Mouse (Mus musculus): Measurements from ENCODE around the gene Bmp7. TPM values are rescaled to one million over a fixed set of nuclear protein-coding genes. Genes with fewer than 3 reads are reported as not detected.

Gene Bmp7
- total and polyA plus RNA-seq, 3 experiments = 0.05 TPM; not detected in 2

DNA sequence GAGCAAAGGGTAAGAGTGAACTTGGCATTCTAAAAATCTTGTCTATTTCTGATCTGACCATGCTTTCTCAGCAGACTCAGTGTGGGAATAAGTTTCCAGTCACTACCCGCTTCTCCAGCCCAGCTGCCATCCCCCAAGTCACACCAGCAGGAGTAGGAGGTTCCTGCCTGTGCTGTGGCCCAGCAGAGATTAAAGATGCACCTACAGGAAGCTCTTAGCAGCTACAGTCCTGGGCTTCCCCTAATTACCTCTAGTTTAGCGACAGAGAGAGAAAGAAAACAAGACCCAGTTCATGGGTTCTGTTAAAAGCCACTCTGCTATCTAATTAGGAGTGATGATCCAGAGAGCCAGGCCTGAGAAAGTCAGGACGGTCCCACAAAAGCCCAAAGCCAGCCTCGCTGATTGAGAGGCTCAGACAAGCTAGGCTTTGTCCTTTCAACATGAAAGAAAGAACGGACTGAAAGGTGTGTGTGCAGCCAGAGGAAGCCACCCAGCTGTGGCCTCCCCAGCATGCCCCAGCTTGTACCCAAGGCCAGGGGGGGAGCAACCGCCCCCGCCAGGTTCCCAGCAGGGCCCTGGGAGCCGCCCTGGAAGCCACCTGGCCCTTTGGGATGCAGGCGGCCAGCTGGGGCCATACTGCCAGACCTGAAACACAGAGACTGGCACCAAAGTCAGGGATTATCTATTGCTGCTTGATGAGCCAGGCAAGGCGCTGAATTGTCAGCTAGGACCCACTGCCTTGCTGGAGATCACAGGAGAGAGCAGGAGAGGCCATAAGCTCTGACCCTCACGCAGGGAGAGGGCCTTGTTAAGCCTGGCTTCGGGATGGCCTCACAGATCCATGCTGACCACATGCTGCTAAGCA is 2.6 kb downstream of the Bmp7 start:
- peaks cover 90% of the 10 kb centered on the region for H3K9me3 ChIP-seq (replicated peaks)
- H3K27me3 ChIP-seq (ENCODE audit: insufficient read depth, low read length) = no peaks in the 10 kb centered on the region
- ATAC-seq (ENCODE audit: extremely low read depth, insufficient number of reproducible peaks, low FRiP score, poor library complexity, severe bottlenecking) (no peak), DNase-seq (ENCODE audit: low spot score) (no peak)
- H3K4me3 ChIP-seq (ENCODE audit: low read depth, low read length) = no peak overlapping the region
- no peaks in the 10 kb centered on the region for H3K36me3 ChIP-seq (replicated peaks)
- TF ChIP-seq GATA2 (IDR thresholded peaks at IDR 0.05; ENCODE audit: borderline replicate concordance, low read depth, low read length) (no peak), POLR2AphosphoS5 (IDR thresholded peaks at IDR 0.05; ENCODE audit: insufficient replicate concordance, low read depth, low read length) (no peak), GATA1 (IDR thresholded peaks at IDR 0.05; ENCODE audit: borderline replicate concordance, low read length) (no peak), TAL1 (conservative IDR thresholded peaks at IDR 0.05; ENCODE audit: low read depth, low read length) (no peak), CTCF (IDR thresholded peaks at IDR 0.05; ENCODE audit: low read depth, low read length) (no peak)
- H3K4me1 ChIP-seq (ENCODE audit: insufficient read depth, low read depth, low read length) = no peaks in the 10 kb centered on the region

- no peak for TF ChIP-seq POLR2AphosphoS5 (IDR thresholded peaks at IDR 0.05; ENCODE audit: insufficient replicate concordance, low read depth, low read length)
- TF ChIP-seq CTCF (IDR thresholded peaks at IDR 0.05; ENCODE audit: low read depth, low read length) = no peak
- no peak for TF ChIP-seq GATA1 (IDR thresholded peaks at IDR 0.05; ENCODE audit: borderline replicate concordance, low read length)
- TF ChIP-seq TAL1 (conservative IDR thresholded peaks at IDR 0.05; ENCODE audit: low read depth, low read length) = no peak
- TF ChIP-seq GATA2 (IDR thresholded peaks at IDR 0.05; ENCODE audit: borderline replicate concordance, low read depth, low read length) = no peak
- no peak for DNase-seq (ENCODE audit: low spot score)
- Histone ChIP-seq H3K4me1 (ENCODE audit: insufficient read depth, low read depth, low read length) (no peaks in the 10 kb centered on the region), H3K27me3 (ENCODE audit: insufficient read depth, low read length) (no peaks in the 10 kb centered on the region), H3K36me3 (replicated peaks) (no peaks in the 10 kb centered on the region), H3K4me3 (ENCODE audit: low read depth, low read length) (no peak overlapping the region), H3K9me3 (replicated peaks) (peaks cover 87% of the 10 kb centered on the region)
- no peak for ATAC-seq (ENCODE audit: extremely low read depth, insufficient number of reproducible peaks, low FRiP score, poor library complexity, severe bottlenecking)
Measured at GRCm38 (mm10) chr2:172936844-172937243, 3.3 kb downstream of the Bmp7 start.

DNA sequence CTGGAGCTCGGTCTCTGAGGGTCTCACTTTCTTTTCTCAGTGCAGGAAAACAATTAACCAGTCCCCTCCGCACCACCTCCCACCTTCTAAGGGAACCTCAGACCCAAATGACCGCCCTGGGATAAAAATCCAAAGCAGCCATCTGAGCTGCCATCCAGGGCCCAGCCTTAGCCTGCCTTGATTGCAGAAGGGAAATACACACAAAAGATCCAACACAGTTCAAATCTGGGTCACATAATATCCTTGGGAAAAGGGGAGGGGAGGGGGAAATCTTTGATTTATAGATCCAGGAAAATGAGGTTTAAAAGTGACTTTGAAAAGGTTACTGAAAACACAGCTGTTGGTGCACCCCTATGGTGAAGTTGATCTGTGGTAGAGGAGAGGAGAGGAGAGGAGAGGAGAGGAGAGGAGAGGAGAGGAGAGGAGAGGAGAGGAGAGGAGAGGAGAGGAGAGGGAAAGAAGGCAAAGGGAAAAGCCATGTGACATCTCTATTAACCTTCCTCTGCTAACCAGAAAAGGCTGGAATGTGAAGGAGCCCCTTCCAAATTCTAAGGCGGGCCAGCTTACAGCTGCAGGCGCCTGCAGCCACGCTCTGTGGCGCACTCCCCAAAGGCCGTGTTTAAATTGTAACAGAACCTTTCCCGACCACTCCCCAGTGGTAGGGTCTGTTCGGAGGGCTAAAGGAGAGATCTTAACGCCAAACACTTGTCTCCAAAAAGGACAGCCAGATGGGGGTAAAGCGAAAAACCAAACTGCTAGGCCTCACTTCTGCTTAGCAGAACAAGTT is 4.2 kb downstream of the Bmp7 start:
- H3K36me3 ChIP-seq (replicated peaks) = no peaks in the 10 kb centered on the region
- TF ChIP-seq CTCF (IDR thresholded peaks at IDR 0.05; ENCODE audit: low read depth, low read length) = no peak
- TF ChIP-seq GATA2 (IDR thresholded peaks at IDR 0.05; ENCODE audit: borderline replicate concordance, low read depth, low read length) = no peak
- TF ChIP-seq GATA1 (IDR thresholded peaks at IDR 0.05; ENCODE audit: borderline replicate concordance, low read length) = no peak
- H3K4me1 ChIP-seq (ENCODE audit: insufficient read depth, low read depth, low read length) = no peaks in the 10 kb centered on the region
- no peak for ATAC-seq (ENCODE audit: extremely low read depth, insufficient number of reproducible peaks, low FRiP score, poor library complexity, severe bottlenecking)
- DNase-seq (ENCODE audit: low spot score) = no peak
- H3K9me3 ChIP-seq (replicated peaks) = peaks cover 86% of the 10 kb centered on the region
- H3K4me3 ChIP-seq (ENCODE audit: low read depth, low read length) = no peak overlapping the region
- H3K27me3 ChIP-seq (ENCODE audit: insufficient read depth, low read length) = no peaks in the 10 kb centered on the region

GRCm38 (mm10) chr2:172934891-172935740 is 5.0 kb downstream of the Bmp7 start:
- no peaks in the 10 kb centered on the region for H3K36me3 ChIP-seq (replicated peaks)
- no peaks in the 10 kb centered on the region for H3K27me3 ChIP-seq (ENCODE audit: insufficient read depth, low read length)
- ATAC-seq (ENCODE audit: extremely low read depth, insufficient number of reproducible peaks, low FRiP score, poor library complexity, severe bottlenecking) = no peak
- H3K4me3 ChIP-seq (ENCODE audit: low read depth, low read length) = no peak overlapping the region; the same call in 1 of the 2 replicates
- no peaks in the 10 kb centered on the region for H3K4me1 ChIP-seq (ENCODE audit: insufficient read depth, low read depth, low read length)
- H3K9me3 ChIP-seq (replicated peaks) = peaks cover 86% of the 10 kb centered on the region
- no peak for DNase-seq (ENCODE audit: low spot score)
- TF ChIP-seq GATA2 (IDR thresholded peaks at IDR 0.05; ENCODE audit: borderline replicate concordance, low read depth, low read length) = no peak
- TF ChIP-seq GATA1 (IDR thresholded peaks at IDR 0.05; ENCODE audit: borderline replicate concordance, low read length) = no peak
- no peak for TF ChIP-seq POLR2AphosphoS5 (IDR thresholded peaks at IDR 0.05; ENCODE audit: insufficient replicate concordance, low read depth, low read length)
- TF ChIP-seq TAL1 (conservative IDR thresholded peaks at IDR 0.05; ENCODE audit: low read depth, low read length) = no peak
- TF ChIP-seq CTCF (IDR thresholded peaks at IDR 0.05; ENCODE audit: low read depth, low read length) = no peak

- ATAC-seq (ENCODE audit: extremely low read depth, insufficient number of reproducible peaks, low FRiP score, poor library complexity, severe bottlenecking) = no peak
- peaks cover 86% of the 10 kb centered on the region for H3K9me3 ChIP-seq (replicated peaks)
- no peak for DNase-seq (ENCODE audit: low spot score)
- no peaks in the 10 kb centered on the region for H3K27me3 ChIP-seq (ENCODE audit: insufficient read depth, low read length)
- H3K4me1 ChIP-seq (ENCODE audit: insufficient read depth, low read depth, low read length) = no peaks in the 10 kb centered on the region
- TF ChIP-seq TAL1 (conservative IDR thresholded peaks at IDR 0.05; ENCODE audit: low read depth, low read length) (no peak), CTCF (IDR thresholded peaks at IDR 0.05; ENCODE audit: low read depth, low read length) (no peak), POLR2AphosphoS5 (IDR thresholded peaks at IDR 0.05; ENCODE audit: insufficient replicate concordance, low read depth, low read length) (no peak), GATA1 (IDR thresholded peaks at IDR 0.05; ENCODE audit: borderline replicate concordance, low read length) (no peak), GATA2 (IDR thresholded peaks at IDR 0.05; ENCODE audit: borderline replicate concordance, low read depth, low read length) (no peak)
- no peak overlapping the region for H3K4me3 ChIP-seq (ENCODE audit: low read depth, low read length)
- H3K36me3 ChIP-seq (replicated peaks) = no peaks in the 10 kb centered on the region
Measured at GRCm38 (mm10) chr2:172934420-172934788, 5.7 kb downstream of the Bmp7 start.

All from G1E (cell line).